Mouse (Mus musculus) ZHBTc4 (cell line): ENCODE measurements around the gene Dnm2.
"Not testable (repeated sequence)": the region's sequence is repeated elsewhere in the genome, so short reads cannot be mapped to it uniquely, and the experiment has no call there.

ENCODE experiments used
- DNase-seq: peaks from one replicate; pipeline ENCODE4 v3.0.0-alpha.2; 2011; ENCODE audit warnings: low read depth, low spot score

Dnm2 gene

GRCm38 (mm10) chr9:21456246-21456929 is 31.7 kb downstream of the Dnm2 start:
- DNase-seq, result peak; percentile 80

DNA sequence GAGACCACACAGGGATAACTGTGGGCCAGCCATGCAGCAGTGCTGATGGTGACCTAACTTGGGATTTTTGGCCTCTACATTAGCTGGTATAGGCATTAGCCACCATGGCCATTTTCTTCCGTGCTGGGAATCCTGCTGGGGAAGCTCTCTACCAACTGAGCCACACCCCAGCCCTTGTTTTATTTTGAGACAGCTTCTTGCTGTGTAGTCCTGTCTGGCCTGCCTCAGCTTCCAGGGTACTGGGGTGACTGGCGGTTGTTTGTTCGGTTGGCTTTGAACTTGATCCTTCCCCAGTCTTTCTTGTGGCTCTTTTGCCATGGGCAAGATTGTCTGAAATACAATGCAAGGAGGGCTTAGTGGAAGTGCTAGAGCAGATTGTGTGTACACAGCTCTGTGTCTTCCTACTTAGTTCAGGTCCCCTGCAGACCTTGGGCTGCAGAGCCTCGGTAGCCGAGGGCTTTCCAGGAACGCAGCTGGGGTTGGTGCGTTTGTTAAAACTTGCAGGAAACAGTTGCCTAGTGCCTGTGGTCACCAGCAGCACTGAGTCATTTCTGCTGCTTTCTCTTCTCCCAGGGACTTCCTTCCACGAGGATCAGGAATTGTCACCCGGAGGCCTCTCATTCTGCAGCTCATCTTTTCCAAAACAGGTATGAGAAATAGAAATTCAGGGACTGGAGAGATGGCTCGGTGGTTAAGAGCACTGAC is 32.4 kb downstream of the Dnm2 start:
- peak; percentile 66 for DNase-seq

DNA sequence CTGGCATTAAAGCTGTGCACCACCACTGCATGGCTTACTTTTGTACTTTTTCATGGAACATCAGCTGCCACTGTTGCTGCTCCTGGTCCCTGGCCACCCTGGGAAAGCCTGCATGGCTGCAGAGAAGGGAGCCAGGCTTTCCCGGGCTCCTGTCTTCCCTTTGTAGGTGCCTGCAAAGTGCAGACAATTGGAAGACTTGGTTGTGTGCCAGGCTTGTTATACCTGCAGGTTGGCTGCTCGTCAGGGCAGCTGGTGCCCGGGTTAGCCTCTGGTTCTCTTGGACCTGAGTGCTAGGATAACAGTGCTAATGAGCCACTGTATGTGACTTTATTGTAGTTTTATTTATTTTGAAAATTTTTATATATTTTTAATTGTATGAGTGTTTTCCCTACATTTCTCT is 34.1 kb downstream of the Dnm2 start:
- no peak for DNase-seq

- DNase-seq, result no peak
These were observed 35.8 kb downstream of the Dnm2 start for GRCm38 (mm10) chr9:21460400-21460940.

DNA sequence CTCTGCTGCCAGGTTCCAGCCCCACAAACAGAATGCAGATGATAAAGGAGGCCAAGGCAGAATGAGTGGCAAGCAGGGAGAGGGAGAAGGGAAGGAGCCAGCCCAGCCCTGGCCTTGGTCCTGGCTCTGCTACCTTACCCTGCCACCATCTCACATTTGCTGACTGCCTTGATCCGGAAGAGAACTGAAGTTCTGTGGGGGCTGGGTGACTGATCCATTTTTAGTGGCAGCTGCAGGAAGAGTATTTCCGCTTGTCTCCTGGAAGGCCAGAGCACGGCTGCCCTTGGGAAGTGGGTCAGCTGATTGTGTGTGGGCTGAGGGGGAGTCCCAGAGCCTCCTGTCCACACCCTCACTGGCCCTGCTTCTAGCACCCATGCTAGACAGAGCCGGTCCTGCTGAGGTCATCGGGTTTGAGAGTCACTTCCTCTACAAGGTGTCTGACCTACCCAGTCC is 38.5 kb downstream of the Dnm2 start:
- DNase-seq, result peak; percentile 59

DNA sequence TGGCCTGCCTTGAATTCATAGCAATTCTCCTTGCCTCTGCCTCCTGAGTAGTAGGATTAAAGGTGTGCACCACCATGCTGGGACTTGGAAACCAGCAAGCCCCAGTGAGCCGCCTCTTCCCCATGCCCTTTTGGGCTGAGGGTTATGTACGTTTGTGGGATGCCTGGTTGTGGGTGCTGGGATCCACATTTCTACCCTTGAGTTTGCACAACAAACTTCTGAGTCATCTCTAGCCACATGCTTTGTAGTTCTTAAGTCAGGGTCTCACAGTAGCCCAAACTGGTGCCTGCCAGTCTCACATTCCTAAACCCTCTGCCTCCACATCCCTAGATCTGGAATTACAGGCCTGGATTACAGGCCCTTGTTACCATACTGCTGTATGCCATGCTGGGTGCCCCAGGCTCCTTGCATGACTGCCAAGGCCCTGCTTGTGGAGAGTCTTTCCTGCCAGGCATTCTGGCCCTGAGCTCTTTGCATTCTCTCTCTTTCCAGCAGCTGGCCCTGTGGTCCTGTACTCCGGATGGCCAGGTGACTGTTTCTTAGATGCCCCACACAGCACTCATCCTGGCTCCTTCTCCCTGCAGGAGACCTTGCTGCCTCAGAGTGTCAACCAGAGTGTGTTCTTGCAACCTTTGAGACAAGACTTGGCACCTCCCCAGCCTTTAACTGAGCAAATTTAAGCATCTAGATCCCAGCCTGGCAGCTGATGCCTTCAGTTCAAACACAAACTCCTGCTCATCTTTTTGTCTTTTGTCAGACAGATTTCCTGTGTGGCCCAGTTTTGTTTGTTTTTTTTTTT is 39.3 kb downstream of the Dnm2 start:
- DNase-seq, result no peak

GRCm38 (mm10) chr9:21464565-21464928 is 39.8 kb downstream of the Dnm2 start:
- not testable (repeated sequence) for DNase-seq

DNA sequence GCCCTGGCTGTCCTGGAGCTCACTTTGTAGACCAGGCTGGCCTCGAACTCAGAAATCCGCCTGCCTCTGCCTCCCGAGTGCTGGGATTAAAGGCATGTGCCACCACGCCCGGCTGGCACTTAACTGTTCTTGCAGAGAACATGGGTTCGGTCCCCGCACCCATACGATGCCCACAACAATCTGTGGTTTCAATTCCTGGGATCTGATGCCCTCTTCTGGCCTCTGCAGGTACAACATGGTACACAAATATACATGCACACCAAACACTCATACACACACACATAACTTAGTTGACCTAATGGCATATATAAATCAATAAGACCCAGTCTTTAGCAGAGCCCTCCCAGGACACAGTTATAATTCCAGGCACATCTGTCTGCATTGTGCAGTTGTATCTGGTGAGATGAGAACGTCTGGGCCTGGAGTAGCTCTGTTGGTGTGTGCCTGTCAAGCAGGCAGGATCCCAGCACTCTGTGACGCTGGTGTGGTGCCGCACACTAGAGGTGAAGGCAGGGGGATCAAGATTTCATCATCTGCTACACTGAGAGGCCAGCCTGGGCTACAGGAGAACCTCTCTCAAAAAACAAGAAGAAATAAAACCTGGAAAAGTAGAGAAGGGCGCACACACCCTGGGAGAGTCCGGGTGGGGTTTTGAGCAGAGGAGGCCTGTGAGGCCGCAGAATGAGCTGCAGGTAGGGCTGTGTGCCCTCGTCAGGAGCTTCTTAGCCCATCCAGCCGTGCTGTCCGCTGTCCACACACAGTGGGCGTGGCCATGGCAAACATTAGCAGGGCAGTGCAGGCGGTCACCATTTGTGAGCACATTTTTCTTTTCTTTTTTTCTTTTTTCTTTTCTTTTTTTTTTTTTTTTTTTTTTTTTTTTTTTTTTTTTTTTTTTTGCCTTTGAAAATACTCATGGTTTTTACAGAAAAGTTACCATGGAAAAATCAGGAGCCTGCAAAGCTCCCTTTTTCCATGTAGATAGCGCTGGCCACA is 44.6 kb downstream of the Dnm2 start:
- DNase-seq, result peak; percentile 77

GRCm38 (mm10) chr9:21472913-21473312 is 48.2 kb downstream of the Dnm2 start:
- DNase-seq, result no peak

- peak; percentile 48 for DNase-seq
These were observed 53.0 kb downstream of the Dnm2 start for GRCm38 (mm10) chr9:21477707-21478106.

- no peak for DNase-seq
These were observed 59.4 kb downstream of the Dnm2 start for GRCm38 (mm10) chr9:21484065-21484464.

DNA sequence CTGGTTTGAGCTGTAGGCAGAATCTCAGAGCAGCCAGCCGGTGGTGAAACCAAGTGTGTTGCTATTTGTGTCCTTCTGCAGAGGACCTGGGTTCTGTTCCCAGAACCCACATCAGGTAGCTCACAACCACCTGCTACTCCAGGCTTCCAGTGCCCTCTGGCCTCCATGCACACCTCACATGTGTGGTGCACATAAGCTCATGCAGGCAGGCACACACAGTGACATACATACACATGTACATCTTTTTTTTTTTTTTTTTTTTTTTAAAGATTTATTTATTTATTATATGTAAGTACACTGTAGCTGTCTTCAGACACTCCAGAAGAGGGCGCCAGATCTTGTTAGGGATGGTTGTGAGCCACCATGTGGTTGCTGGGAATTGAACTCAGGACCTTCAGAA is 63.5 kb downstream of the Dnm2 start:
- not testable (repeated sequence) for DNase-seq

DNA sequence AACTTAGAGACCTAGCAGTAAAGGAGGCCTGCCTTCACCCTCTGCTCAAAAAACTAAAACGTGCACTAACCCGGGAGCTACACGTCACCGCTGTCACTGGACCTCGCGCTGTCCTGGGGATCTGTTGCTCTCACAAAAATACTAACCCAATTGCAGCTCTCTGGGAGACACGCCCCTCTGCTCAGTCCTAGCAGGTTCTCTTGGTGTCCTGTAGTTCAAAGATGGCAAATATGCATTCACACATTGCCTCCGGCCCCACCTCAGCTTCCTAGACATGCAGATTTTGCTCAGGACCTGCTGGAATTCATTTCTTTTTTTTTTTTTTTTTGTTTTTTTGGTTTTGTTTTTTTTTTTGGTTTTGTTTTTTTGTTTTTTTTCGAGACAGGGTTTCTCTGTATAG is 66.0 kb downstream of the Dnm2 start:
- DNase-seq, result peak; percentile 68

- no peak for DNase-seq
These were observed 69.2 kb downstream of the Dnm2 start for GRCm38 (mm10) chr9:21493907-21494306.

DNA sequence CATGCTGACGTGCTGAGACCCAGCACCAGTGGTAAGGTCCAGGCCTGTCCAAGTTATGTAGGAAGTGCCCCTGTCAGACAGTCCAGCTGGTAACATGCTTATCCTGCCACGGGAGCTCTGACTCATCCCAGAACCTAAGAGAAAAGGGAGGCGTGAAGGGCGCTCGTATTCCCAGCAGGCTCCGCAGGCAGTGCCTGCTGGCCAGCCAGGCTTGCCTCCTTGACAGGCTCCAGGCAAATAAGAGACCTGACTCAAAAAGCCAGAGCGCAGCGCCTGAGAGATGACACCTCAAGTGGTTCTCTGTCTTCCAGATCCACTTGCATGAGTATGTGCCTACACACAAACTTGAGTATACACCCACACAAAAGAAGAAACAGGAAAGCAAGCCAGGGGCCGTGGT is 70.0 kb downstream of the Dnm2 start:
- no peak for DNase-seq

GRCm38 (mm10) chr9:21496308-21497049 is 71.8 kb downstream of the Dnm2 start:
- no peak for DNase-seq

DNA sequence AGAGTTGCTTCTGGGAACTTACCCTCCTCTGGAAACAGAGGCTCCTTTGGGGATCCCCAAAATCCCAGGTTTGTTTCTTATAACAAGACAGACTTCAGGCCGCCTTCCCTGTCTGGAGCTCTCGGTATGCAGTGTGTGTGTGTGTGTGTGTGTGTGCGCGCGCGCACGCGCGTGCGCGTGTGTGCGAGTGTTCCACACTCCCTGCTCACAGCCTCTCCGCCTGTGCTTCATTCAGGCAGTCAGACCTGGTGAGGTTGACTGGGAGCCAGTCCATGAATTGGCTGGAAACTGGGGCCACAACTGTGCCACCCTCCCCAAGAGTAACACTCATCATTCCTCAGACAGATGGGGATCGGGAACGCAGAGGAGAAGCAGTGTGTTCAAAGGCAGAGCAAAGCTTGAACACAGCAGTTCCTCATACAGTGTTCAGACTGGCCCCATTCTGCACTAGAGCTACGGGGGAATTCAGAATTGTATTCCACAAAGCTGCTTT is 72.4 kb downstream of the Dnm2 start:
- peak; percentile 39 for DNase-seq

GRCm38 (mm10) chr9:21497664-21498063 is 73.0 kb downstream of the Dnm2 start:
- DNase-seq, result no peak

- DNase-seq, result no peak
These were observed 73.7 kb downstream of the Dnm2 start for GRCm38 (mm10) chr9:21498284-21498902.

DNA sequence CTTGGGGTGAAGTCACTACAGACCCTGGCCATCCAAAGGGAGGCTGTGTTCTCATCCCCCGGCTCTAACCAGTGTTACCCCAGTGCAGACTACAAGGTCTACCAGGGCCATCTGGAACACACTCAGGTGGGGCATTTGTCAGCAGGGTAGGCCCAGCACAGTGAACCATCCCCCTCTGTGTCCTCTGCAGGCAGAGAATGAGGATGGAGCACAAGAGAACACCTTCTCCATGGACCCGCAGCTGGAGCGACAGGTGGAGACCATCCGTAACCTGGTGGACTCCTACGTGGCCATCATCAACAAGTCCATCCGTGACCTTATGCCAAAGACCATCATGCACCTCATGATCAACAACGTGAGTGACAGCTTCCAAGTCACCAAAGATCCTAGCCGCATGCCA is 78.6 kb downstream of the Dnm2 start:
- DNase-seq, result no peak
